Mouse (Mus musculus) spleen, embryonic (tissue): ENCODE results near the gene Egfem1.

Experiments
- CTCF ChIA-PET: fragments of 350-600 bp; sonication (Branson Sonifier 250); formaldehyde crosslinking; loops from one replicate; lab custom pipeline; 2022; lab: Charles Lee

Gene Egfem1

GRCm38 (mm10) chr3:29342223-29342791 lies 260.5 kb downstream of the Egfem1 start:
- CTCF ChIA-PET = no interaction called here

DNA sequence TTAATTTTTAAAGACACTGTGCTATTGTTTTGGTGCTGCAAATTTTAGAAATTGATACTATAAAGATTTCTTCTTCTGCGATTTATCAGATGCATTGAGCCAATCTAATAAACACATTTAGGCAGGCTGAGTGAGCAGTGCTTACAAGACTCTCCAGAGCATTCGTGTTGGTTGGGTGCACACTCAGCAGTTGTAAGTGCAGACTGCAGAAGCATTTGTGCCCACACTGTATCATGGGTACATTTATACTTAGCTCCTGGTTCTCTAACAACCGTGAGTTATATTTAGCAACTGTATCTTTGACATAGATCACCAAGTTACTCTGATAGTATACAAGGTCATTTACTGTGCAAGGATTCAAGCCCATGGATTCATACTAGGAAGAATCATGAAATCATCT lies 264.0 kb downstream of the Egfem1 start:
- CTCF ChIA-PET = no interaction called here

DNA sequence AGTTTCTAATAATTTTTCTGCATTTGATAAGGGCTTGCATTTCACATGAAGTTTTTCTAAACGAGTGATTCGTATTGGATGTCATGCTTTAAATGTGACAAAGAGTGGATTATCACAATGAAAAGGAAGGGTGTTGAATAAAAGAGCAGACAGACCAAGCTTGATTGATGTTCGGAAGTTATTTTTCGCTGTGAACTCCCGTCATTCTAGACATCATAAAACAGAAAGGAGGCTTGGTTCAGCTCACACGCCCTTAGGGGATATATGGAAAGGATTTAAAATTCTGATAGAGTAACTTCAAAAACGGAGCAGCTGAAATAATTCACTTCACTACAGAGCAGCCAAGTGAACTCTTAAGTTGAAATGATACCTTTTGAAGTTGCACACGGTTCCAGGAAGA lies 285.1 kb downstream of the Egfem1 start:
- CTCF ChIA-PET = no interaction called here

GRCm38 (mm10) chr3:29370519-29370918 lies 288.7 kb downstream of the Egfem1 start:
- CTCF ChIA-PET = no interaction called here

- CTCF ChIA-PET = no interaction called here
Measured at GRCm38 (mm10) chr3:29381255-29381654, 299.4 kb downstream of the Egfem1 start.

DNA sequence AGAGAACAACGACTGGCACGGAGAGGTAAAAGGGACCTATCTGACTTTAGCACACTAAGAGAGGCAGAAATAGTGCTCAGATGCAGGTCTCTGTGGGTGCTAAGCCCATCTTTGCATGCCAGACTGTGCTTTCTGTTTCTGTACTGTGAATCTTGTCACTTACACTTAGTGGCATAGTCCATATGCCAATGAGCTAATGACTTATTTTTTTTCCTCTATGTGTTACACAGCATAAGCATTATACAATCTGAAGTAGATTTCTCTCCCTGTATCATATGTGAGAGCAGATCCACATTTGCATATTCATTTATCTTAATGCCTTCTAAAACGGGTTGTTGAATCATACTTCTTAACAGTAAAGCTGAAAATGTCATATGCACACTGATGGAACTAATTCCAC lies 317.2 kb downstream of the Egfem1 start:
- CTCF ChIA-PET = no interaction called here

DNA sequence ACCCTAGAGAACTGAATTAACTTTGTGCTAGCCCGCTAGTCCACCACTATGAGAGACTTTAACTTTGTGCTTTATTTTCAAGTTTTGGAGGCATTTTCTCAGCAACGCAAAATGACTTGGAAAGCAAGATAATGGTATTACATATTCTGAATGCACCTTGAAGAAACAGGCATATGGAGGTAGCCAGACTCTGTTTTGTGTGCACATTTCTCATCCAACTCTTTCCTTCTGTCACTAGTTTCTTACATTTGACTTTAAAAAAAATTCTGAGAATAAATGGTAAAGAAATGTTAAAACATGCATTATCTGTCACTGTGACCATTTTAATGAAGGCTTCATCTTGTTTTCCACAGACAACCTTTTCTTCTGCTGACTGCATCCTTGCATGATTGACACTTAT lies 339.8 kb downstream of the Egfem1 start:
- CTCF ChIA-PET = no interaction called here

- CTCF ChIA-PET = interaction anchor here (0.5 kb wide), 1 partner anchor 13 kb away, joined by 5 read pairs; no protein-coding TSS in a partner anchor
Measured at GRCm38 (mm10) chr3:29432109-29433091, 350.6 kb downstream of the Egfem1 start.

DNA sequence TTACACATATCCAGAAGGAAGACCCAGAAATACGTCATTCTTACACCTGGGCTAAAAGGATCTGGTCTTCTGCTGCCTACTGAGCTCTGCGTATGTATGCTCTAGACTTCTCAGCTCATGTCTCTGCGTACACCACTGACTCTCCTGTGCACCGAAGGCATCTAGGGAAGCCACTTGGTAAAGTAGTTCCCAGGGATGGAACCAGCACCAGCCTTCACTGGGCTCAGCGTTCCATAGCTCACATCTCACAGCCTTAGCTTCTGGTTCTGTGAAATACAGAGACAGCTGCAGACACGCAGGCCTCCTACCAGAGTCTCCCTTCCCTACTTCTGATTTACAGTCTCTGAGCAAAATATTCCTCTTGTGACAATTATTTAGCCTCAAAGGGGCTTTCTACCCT lies 361.2 kb downstream of the Egfem1 start:
- CTCF ChIA-PET = no interaction called here

DNA sequence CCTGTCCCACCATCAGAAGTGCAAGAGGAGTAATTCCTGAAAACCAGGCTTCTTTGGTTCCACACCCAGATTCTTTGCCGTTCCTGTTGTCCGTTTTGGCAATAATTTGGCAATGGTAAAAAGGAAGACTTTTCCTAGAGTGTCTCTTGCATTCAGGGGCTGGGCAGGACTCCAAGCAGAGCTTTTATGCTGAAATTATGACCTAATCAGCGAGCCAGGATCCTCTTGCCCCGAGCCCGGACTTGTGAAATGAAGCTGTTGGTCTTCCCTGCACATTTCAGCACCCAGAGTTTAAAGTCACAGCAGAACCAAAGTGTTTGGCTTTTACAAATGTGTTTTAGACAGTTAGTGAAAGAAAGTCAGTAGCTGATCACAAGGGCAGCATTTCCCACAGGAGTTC lies 362.8 kb downstream of the Egfem1 start:
- CTCF ChIA-PET = no interaction called here

DNA sequence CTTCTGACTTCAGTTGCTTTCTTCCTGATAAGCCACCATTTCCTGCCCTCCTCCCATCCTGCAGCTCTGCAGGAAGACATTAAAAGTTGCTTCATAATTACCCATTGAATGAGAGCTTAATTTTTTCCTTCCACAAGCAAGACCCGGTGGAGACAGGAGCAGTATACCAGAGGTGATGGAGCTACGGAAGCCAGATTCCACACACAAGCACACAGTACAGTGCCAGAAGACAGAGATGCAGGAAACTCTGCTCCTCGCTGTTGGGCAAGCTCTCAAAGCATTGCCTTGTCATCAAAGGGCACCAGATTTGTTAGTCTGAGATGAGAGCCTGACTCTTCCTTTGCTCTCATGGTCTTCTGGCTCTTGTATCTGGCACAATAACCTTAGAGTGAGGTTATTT lies 364.3 kb downstream of the Egfem1 start:
- CTCF ChIA-PET = no interaction called here

GRCm38 (mm10) chr3:29448829-29449406 lies 367.1 kb downstream of the Egfem1 start:
- CTCF ChIA-PET = no interaction called here

DNA sequence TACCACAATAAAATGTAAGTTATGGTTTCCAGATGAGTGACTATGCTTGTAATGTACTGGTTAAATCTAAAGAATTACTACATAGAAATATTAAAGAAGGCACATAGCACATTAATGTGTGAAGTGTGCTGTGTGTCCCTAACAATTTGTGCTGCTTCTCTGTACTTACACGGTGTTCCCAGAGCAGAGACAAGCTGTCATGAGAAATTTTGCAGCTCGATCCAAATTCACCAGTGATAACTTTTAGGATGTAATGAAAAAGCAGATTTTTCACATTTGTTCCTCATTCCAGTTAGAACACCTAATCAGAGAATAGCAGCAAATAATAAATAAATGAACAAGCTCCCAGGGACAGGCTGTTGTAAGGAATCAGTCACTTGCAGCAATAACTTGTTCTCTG lies 416.4 kb downstream of the Egfem1 start:
- CTCF ChIA-PET = no interaction called here

DNA sequence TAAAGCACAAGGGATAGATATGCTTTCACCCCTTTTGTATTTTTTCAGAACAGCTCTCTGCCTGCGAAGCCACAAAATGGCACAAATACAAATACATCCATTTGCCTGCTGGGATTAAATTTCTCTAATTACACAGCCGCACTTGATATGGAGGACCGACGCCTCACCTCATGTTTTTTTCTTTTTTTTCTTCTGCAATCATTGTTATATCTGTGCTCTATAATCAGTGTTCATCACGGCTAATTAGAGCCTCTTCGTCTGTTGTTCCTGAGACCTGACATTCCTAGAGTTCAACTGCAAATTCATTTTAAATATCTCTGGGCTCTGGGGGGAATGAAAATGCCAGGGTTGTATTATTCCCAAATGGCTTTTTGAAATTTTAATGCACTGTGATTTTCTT lies 417.4 kb downstream of the Egfem1 start:
- CTCF ChIA-PET = no interaction called here

GRCm38 (mm10) chr3:29525298-29525962 lies 443.6 kb downstream of the Egfem1 start:
- CTCF ChIA-PET = no interaction called here

- CTCF ChIA-PET = no interaction called here
Measured at GRCm38 (mm10) chr3:29525963-29526301, 444.1 kb downstream of the Egfem1 start.

DNA sequence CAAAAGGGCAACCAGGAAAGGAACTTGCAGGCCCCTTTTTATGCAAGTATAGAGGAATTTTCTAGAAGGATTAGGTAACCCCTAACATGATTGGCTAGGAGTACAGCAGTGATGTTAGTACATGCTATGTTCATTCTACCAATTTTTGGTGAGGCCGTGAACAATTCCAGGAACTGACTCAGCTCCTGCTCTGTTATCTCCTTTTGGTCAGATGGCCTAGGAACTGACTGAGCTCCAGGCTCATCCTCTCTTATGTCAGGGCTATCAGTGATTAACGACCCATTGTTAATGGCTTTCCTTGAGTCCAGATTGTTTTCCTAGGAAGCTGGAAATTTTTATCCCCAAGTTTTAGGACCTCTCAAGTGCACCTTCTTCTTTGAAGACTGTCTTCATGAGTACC lies 457.4 kb downstream of the Egfem1 start:
- CTCF ChIA-PET = no interaction called here

DNA sequence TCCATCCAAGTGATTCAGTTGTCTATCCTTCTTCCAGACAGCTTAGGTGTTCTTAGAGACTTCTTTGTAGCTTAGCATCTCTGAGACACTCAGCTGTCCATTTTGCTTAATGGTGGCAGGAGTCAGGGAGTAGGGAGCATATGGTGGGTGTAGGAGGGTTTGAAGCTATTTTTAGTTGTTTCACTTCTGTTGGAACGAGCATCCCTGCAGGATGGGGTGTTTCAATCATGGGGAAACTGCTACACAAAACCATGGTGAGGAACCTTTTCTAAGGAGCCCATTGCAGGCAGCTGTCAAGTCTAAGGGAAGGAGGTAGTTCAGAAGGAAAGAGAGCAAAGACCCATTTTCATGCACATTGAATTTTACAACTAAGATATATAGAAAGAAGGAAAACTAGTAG lies 458.1 kb downstream of the Egfem1 start:
- CTCF ChIA-PET = no interaction called here

- CTCF ChIA-PET = interaction anchor here (0.7 kb wide), 1 partner anchor 16 kb away, joined by 14 read pairs; no protein-coding TSS in a partner anchor
Measured at GRCm38 (mm10) chr3:29541477-29542079, 459.8 kb downstream of the Egfem1 start.

DNA sequence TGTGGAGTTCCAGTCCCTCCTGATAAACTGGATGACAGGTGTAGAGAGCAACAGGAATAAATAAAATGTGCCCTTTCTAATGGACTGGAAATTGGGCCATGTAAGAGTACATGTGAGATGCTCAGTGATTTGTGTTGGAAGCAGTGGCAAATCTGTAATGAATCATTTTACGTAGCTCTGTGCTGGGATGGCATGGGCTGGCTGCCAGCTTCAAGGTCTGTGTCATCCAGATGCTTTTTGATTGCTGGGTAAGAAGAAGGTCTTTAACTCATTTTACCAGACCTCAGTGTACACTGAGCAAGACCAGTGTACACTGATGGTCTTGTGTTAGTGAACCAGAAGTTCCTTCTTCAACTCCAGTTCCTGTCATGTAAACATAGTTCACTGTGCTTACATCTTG lies 462.2 kb downstream of the Egfem1 start:
- CTCF ChIA-PET = no interaction called here

GRCm38 (mm10) chr3:29563171-29563570 lies 481.3 kb downstream of the Egfem1 start:
- CTCF ChIA-PET = no interaction called here
